Mouse (Mus musculus): ENCODE results near the gene Trpc6. TPM values are rescaled to one million over a fixed set of nuclear protein-coding genes. Genes with fewer than 3 reads are reported as not detected.

The Trpc6 gene
- polyA plus RNA-seq, 1 experiment from 2014 or later: 1.9 TPM

DNA sequence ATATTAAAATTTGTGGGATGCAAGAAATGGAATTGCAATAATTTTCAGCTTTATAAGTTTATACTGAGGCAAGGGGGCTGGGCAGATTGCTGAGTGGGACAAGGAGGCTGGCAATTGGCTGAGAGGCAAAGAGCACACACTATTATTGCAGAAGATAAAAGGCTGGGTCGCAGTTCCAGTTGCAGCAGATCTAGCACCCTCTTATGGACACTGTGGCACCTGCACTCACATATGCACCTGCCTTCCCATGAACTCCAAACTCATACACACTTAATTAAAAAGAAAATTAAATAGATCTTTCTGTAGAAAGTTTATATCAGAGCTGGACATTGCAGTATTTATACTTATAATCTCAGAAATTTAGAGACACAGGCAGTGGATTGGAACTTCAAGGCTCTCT, 175.1 kb downstream of the Trpc6 start:
- WGBS: 58% methylated on average over 1 of the region's 1 CpGs
- Histone ChIP-seq H3K4me2 (ENCODE audit: low read depth) (no peak overlapping the region), H3K36me3 (ENCODE audit: control insufficient read depth, insufficient read depth, low read length) (no peaks in the 10 kb centered on the region), H3K9ac (ENCODE audit: low read length) (no peak overlapping the region), H3K4me1 (ENCODE audit: control insufficient read depth, insufficient read depth, low read length) (no peaks in the 10 kb centered on the region), H3K4me3 (ENCODE audit: low read depth, low read length) (no peak overlapping the region), H3K27me3 (ENCODE audit: control insufficient read depth, insufficient read depth, low read length) (no peaks in the 10 kb centered on the region), H3K9me3 (ENCODE audit: control insufficient read depth, low read length) (no peaks in the 10 kb centered on the region), H3K27ac (ENCODE audit: low read depth, low read length) (no peak overlapping the region)
- ATAC-seq (ENCODE audit: insufficient read depth, low FRiP score, low TSS enrichment) (no peak), DNase-seq (ENCODE audit: low spot score) (no peak)

DNA sequence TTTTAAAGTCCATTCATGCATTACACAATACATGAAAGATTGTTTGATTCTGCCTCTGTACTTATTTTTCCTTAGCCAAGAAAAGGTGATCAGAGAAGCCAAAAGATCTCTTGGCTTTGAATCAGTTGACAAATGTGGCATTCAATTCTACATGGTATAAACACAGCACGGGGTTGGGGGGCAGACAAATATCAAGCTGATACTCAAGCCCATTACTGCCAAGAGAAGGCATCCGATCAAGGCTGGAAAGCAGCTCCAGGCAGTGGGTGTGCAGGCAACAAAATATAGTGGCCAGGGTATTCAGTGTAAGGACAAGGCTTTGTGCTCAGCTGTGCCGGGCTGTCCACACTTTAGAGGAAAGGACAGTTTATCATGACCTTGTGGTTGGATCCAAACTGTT, 185.1 kb downstream of the Trpc6 start:
- H3K27ac ChIP-seq (ENCODE audit: low read depth, low read length): no peak overlapping the region
- WGBS: 82% methylated on average over 3 of the region's 3 CpGs
- DNase-seq (ENCODE audit: low spot score): no peak
- no peaks in the 10 kb centered on the region for H3K36me3 ChIP-seq (ENCODE audit: control insufficient read depth, insufficient read depth, low read length)
- H3K4me2 ChIP-seq (ENCODE audit: low read depth): no peak overlapping the region
- no peak for ATAC-seq (ENCODE audit: insufficient read depth, low FRiP score, low TSS enrichment)
- no peaks in the 10 kb centered on the region for H3K27me3 ChIP-seq (ENCODE audit: control insufficient read depth, insufficient read depth, low read length)
- H3K4me1 ChIP-seq (ENCODE audit: control insufficient read depth, insufficient read depth, low read length): no peaks in the 10 kb centered on the region
- no peak overlapping the region for H3K9ac ChIP-seq (ENCODE audit: low read length)
- no peaks in the 10 kb centered on the region for H3K9me3 ChIP-seq (ENCODE audit: control insufficient read depth, low read length)
- H3K4me3 ChIP-seq (ENCODE audit: low read depth, low read length): no peak overlapping the region

Data from neural tube, embryonic 11.5 days (tissue).